Mouse (Mus musculus): Measurements from ENCODE around the gene Apobr. TPM values are rescaled to one million over a fixed set of nuclear protein-coding genes. Genes with fewer than 3 reads are reported as not detected.

Gene Apobr
- polyA plus RNA-seq (2016; fragmentation: Nextera tagmentation; extraction: Ambion mirVana): 0.18 and 0.23 TPM in 2 replicates

DNA sequence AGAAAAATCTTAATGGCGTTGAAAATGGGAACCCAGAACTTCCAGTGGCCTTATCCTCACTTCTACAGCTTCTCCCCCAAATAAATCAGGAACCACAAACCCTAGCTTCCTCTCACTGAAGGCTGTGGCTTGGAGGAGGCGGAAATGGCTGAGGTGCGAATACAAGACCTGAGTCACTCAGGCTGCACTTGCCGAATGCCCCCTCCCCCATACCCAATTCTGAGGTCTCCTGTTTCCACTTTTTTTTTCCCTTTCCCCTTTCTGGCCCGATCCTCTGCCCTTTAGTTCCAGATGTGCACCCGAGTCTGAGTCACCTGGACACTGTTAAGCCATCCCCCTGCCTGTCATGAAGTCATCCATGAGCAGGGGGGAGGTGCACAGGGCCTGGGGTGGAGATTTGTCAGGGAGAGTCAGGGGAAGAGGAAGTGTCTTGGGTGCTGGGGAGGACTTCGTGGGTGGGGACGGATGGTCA is at the start of gene Apobr:
TSS of gene Apobr (plus strand) at position 437 of the 472 bp plus-strand sequence.
- no peak for DNase-seq (ENCODE audit: low spot score)
- WGBS: 62% methylated on average over 8 of the region's 8 CpGs
- Histone ChIP-seq H3K36me3 (no peaks in the 10 kb centered on the region), H3K4me3 (peak within 1 kb of the TSS; percentile 73), H3K9me3 (no peaks in the 10 kb centered on the region), H3K4me1 (peaks cover 30% of the 10 kb centered on the region), H3K27ac (peak within 1 kb of the TSS; percentile 93), H3K27me3 (ENCODE audit: insufficient read depth, poor library complexity, severe bottlenecking) (peaks cover 48% of the 10 kb centered on the region)

- H3K4me1 ChIP-seq: 0 out of 2 replicates have a peak, but pooled peaks cover 4% of the 10 kb centered on the region
- DNase-seq (ENCODE audit: low spot score): peak; percentile 76
- H3K9me3 ChIP-seq: no peaks in the 10 kb centered on the region
- H3K36me3 ChIP-seq: no peaks in the 10 kb centered on the region
- peaks cover 20% of the 10 kb centered on the region for H3K27me3 ChIP-seq (ENCODE audit: insufficient read depth, poor library complexity, severe bottlenecking)
- 2% methylated on average over 28 of the region's 28 CpGs for whole genome bisulfite sequencing
- H3K27ac ChIP-seq: peak overlapping the region; percentile 75
- H3K4me3 ChIP-seq: peak overlapping the region; percentile 53
Observed at GRCm38 (mm10) chr7:126535766-126536165, 49.0 kb upstream of the Apobr start.

DNA sequence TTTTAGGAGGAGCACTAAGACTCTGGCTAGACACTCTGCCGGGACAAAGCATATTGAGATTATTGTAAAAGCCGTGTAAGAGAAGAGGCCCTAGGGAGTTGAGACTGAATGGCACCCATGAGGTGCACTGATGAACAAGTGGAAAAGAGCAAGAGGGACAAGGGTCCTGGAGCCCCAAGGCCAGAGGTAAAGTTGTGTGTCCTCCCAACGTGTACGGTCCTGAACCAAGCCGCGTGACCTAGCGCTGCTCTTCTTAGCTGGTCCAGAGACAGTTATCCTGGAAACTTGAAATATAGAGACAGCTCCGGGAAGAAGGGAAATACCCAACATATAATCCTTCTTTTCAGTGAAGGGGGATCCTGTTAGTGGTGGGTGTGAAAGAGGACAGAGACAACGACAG is 48.3 kb upstream of the Apobr start:
- DNase-seq (ENCODE audit: low spot score): peak; percentile 69
- Histone ChIP-seq H3K4me1 (0 out of 2 replicates have a peak, but pooled peaks cover 4% of the 10 kb centered on the region), H3K4me3 (peak overlapping the region; percentile 53), H3K9me3 (no peaks in the 10 kb centered on the region), H3K27me3 (ENCODE audit: insufficient read depth, poor library complexity, severe bottlenecking) (peaks cover 20% of the 10 kb centered on the region), H3K36me3 (no peaks in the 10 kb centered on the region), H3K27ac (no peak overlapping the region)
- 64% methylated on average over 9 of the region's 9 CpGs for WGBS

DNA sequence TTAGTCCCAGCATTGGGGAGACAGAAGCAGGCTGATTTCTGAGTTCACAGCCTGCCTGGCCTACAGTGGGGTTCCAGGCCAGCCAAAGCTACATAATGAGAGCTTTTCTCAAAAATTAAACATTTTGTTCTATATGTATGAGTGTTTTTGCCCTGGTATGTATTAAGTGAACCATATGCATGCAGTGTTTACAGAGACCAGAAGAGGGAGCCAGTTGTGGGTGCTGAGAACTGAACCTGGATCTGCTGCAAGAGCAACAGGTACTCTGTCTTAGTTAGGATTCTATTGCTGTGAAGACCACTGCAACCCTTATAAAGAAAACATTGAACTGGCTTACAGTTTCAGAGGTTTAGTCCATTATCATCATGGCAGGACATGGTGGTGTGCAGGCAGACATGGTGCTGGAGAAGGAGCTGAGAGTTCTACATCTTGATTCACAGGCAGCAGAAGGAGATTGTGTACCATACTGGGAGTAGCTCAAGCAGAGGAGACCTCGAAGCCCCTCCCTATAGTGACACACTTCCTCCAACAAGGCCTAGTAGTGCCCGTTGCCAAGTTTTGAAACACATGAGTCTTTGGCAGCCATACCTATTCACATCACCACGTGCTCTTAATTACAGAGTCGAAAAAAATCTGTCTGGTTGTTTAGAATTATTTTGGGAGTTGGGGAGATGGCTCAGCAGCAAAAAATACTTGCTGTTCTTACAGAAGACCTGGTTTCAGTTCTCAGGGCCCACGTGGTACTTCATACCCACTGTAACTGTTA is 46.7 kb upstream of the Apobr start:
- no peaks in the 10 kb centered on the region for H3K9me3 ChIP-seq
- DNase-seq (ENCODE audit: low spot score): peak; percentile 72
- WGBS: 70% methylated on average over 5 of the region's 5 CpGs
- 0 out of 2 replicates have a peak, but pooled peaks cover 2% of the 10 kb centered on the region for H3K36me3 ChIP-seq
- H3K27ac ChIP-seq: no peak overlapping the region
- peaks cover 20% of the 10 kb centered on the region for H3K27me3 ChIP-seq (ENCODE audit: insufficient read depth, poor library complexity, severe bottlenecking)
- H3K4me1 ChIP-seq: 0 out of 2 replicates have a peak, but pooled peaks cover 4% of the 10 kb centered on the region
- H3K4me3 ChIP-seq: no peak overlapping the region

GRCm38 (mm10) chr7:126541661-126542060 is 43.1 kb upstream of the Apobr start:
- peaks cover 6% of the 10 kb centered on the region for H3K27me3 ChIP-seq (ENCODE audit: insufficient read depth, poor library complexity, severe bottlenecking)
- no peak overlapping the region for H3K4me3 ChIP-seq
- peaks cover 33% of the 10 kb centered on the region for H3K36me3 ChIP-seq
- DNase-seq (ENCODE audit: low spot score): peak; percentile 57
- no peaks in the 10 kb centered on the region for H3K9me3 ChIP-seq
- H3K4me1 ChIP-seq: no peaks in the 10 kb centered on the region
- H3K27ac ChIP-seq: no peak overlapping the region
- 84% methylated on average over 1 of the region's 1 CpGs for WGBS

- DNase-seq (ENCODE audit: low spot score): peak; percentile 17
- 91% methylated on average over 2 of the region's 2 CpGs for WGBS
- no peaks in the 10 kb centered on the region for H3K9me3 ChIP-seq
- H3K4me1 ChIP-seq: no peaks in the 10 kb centered on the region
- no peak overlapping the region for H3K27ac ChIP-seq
- H3K36me3 ChIP-seq: peaks cover 73% of the 10 kb centered on the region
- H3K27me3 ChIP-seq (ENCODE audit: insufficient read depth, poor library complexity, severe bottlenecking): no peaks in the 10 kb centered on the region
- no peak overlapping the region for H3K4me3 ChIP-seq
Observed at GRCm38 (mm10) chr7:126545631-126546030, 39.1 kb upstream of the Apobr start.

DNA sequence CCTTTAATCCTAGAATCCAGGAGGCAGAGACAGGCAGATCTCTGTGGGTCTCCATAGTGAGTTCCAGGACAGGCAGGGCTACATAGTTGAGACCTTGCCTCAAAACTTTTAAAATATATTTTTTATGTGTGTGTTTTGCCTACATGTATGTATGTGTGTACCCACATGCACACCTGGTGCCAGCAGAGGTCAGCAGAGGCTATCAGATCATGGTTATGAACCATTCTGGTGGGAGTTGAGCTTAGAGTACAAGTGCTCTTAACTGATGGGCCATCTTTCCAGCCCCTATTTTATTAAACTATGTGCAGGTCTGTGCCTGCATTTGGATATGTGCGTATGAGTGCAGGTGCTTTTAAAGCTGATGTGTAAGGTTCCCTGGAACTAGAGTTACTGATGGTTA is 29.9 kb upstream of the Apobr start:
- H3K36me3 ChIP-seq: peaks cover 99% of the 10 kb centered on the region
- no peak overlapping the region for H3K27ac ChIP-seq
- 92% methylated on average over 1 of the region's 1 CpGs for WGBS
- no peaks in the 10 kb centered on the region for H3K9me3 ChIP-seq
- no peak overlapping the region for H3K4me3 ChIP-seq
- no peaks in the 10 kb centered on the region for H3K4me1 ChIP-seq
- no peaks in the 10 kb centered on the region for H3K27me3 ChIP-seq (ENCODE audit: insufficient read depth, poor library complexity, severe bottlenecking)
- no peak for DNase-seq (ENCODE audit: low spot score)

DNA sequence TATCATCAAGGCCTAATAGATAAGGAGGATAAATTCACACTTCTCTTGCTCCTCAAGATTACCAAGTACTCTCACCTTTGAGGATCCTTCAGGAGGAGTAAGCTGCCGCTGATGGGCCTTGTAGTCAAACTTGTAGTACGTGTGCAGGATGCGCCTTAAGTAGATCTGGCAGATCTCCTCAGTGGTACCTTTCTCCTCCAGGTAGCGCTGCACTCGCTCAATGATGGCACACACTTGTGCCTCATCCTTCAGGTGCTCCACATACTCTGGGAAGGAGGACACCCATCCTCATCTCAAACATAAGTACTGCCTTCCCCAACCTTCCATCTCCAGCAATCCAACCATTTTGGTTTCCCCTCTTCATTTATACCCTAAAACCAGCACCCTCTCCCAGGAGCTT is 28.1 kb upstream of the Apobr start:
- Histone ChIP-seq H3K36me3 (peaks cover 99% of the 10 kb centered on the region), H3K4me1 (no peaks in the 10 kb centered on the region), H3K27me3 (ENCODE audit: insufficient read depth, poor library complexity, severe bottlenecking) (no peaks in the 10 kb centered on the region), H3K27ac (no peak overlapping the region), H3K4me3 (no peak overlapping the region), H3K9me3 (no peaks in the 10 kb centered on the region)
- 90% methylated on average over 5 of the region's 5 CpGs for WGBS
- DNase-seq (ENCODE audit: low spot score): no peak

DNA sequence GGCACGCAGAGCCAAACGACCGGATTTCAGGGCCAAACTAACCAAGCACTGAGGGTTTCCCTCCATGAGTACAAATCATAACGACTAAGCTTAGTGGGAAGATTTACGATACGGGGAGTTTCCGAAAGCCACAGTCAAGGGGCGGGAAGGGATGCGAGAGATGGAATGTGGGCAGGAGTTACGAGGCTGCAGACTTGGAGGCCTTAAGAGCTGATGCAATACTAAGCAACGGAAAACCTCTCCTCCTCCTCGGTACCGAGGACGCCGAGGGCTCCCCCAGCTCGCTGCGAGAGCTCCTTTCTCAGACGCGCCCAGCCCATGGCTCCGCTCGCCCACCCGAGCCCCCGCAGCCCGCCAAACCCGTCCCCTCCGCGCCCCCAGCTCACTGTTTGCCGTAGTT is 19.0 kb upstream of the Apobr start:
- H3K4me1 ChIP-seq: no peaks in the 10 kb centered on the region
- H3K27ac ChIP-seq: peak overlapping the region; percentile 89
- under 1% methylated on average over 23 of the region's 28 CpGs for WGBS
- peak overlapping the region; percentile 89 for H3K4me3 ChIP-seq
- no peaks in the 10 kb centered on the region for H3K9me3 ChIP-seq
- H3K36me3 ChIP-seq: peaks cover 40% of the 10 kb centered on the region
- no peak for DNase-seq (ENCODE audit: low spot score)
- no peaks in the 10 kb centered on the region for H3K27me3 ChIP-seq (ENCODE audit: insufficient read depth, poor library complexity, severe bottlenecking)

- under 1% methylated on average over 46 of the region's 46 CpGs for WGBS
- H3K36me3 ChIP-seq: peaks cover 35% of the 10 kb centered on the region
- no peaks in the 10 kb centered on the region for H3K9me3 ChIP-seq
- peak within 1 kb of the TSS; percentile 89 for H3K27ac ChIP-seq
- H3K4me3 ChIP-seq: peak within 1 kb of the TSS; percentile 89
- H3K4me1 ChIP-seq: no peaks in the 10 kb centered on the region
- peak; percentile 95 for DNase-seq (ENCODE audit: low spot score)
- no peaks in the 10 kb centered on the region for H3K27me3 ChIP-seq (ENCODE audit: insufficient read depth, poor library complexity, severe bottlenecking)
Observed at GRCm38 (mm10) chr7:126566094-126566765, 18.5 kb upstream of the Apobr start, which contains the start of gene Eif3c. TSS of gene Eif3c (minus strand) at chr7:126566411.

- DNase-seq (ENCODE audit: low spot score): no peak
- H3K36me3 ChIP-seq: peaks cover 23% of the 10 kb centered on the region; the same call in 1 of the 2 replicates
- H3K9me3 ChIP-seq: no peaks in the 10 kb centered on the region
- WGBS: 49% methylated on average over 8 of the region's 8 CpGs
- no peak overlapping the region for H3K4me3 ChIP-seq
- no peaks in the 10 kb centered on the region for H3K27me3 ChIP-seq (ENCODE audit: insufficient read depth, poor library complexity, severe bottlenecking)
- H3K4me1 ChIP-seq: 0 out of 2 replicates have a peak, but pooled peaks cover 6% of the 10 kb centered on the region
- no peak overlapping the region for H3K27ac ChIP-seq
Observed at GRCm38 (mm10) chr7:126576946-126577345, 7.8 kb upstream of the Apobr start.

DNA sequence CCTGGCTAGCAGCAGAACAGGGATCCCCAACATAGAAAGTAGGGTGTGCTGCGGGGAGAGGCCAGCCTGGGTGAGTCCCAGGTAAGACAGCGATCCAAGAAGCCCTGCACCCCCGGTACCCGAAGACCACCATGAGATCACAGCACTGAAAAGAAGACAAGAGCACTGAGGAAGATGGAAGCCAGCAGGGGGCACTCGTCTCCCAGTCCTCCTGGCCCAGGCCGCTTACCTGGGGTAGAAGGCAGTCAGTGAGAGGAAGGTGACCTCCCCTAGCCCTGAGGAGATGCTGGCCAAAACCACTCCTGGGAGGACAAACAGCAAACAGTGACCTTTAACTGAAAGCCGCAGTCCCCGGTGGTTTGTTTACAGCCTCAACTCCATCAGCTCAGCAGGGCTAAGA is 5.6 kb upstream of the Apobr start:
- no peaks in the 10 kb centered on the region for H3K27me3 ChIP-seq (ENCODE audit: insufficient read depth, poor library complexity, severe bottlenecking)
- H3K4me1 ChIP-seq: peaks cover 16% of the 10 kb centered on the region
- H3K27ac ChIP-seq: no peak overlapping the region
- no peak overlapping the region for H3K4me3 ChIP-seq
- DNase-seq (ENCODE audit: low spot score): no peak
- peaks cover 15% of the 10 kb centered on the region; the same call in 1 of the 2 replicates for H3K36me3 ChIP-seq
- no peaks in the 10 kb centered on the region for H3K9me3 ChIP-seq
- WGBS: 50% methylated on average over 8 of the region's 8 CpGs

- H3K27ac ChIP-seq: no peak overlapping the region
- no peak for DNase-seq (ENCODE audit: low spot score)
- 74% methylated on average over 6 of the region's 6 CpGs for WGBS
- H3K27me3 ChIP-seq (ENCODE audit: insufficient read depth, poor library complexity, severe bottlenecking): peaks cover 25% of the 10 kb centered on the region
- peaks cover 17% of the 10 kb centered on the region for H3K4me1 ChIP-seq
- no peak overlapping the region for H3K4me3 ChIP-seq
- no peaks in the 10 kb centered on the region for H3K9me3 ChIP-seq
- peaks cover 6% of the 10 kb centered on the region; the same call in 1 of the 2 replicates for H3K36me3 ChIP-seq
Observed at GRCm38 (mm10) chr7:126581661-126582060, 3.1 kb upstream of the Apobr start.

Data from heart, embryonic 10.5 days (tissue).